Mouse (Mus musculus) olfactory bulb, adult 2 months (tissue): ENCODE measurements around the gene Foxk1. TPM values are rescaled to one million over a fixed set of nuclear protein-coding genes. Genes with fewer than 3 reads are reported as not detected.

Experiments used
- H3K27ac ChIP-seq: fragments of 200-500 bp; 2 replicates; pipeline ENCODE4 v1.5.1; 2012; ENCODE audit warnings: low read depth, low read length; ENCODE audit not compliant: insufficient read depth
- H3K4me1 ChIP-seq: fragments of 200-500 bp; 2 replicates; pipeline ENCODE4 v1.6.1; 2012; ENCODE audit warnings: low read length; ENCODE audit not compliant: control insufficient read depth, insufficient read depth
- H3K4me3 ChIP-seq: fragments of 200-500 bp; 2 replicates; pipeline ENCODE4 v1.5.1; 2012; ENCODE audit warnings: mild to moderate bottlenecking, low read depth, low read length, moderate library complexity; ENCODE audit not compliant: insufficient read depth
- CTCF ChIP-seq: fragments of 200-500 bp; IDR thresholded peaks from 2 replicates; pipeline ENCODE4 v1.5.1; 2012; ENCODE audit warnings: low read depth, mild to moderate bottlenecking, low read length, moderate library complexity; ENCODE audit not compliant: insufficient read depth
- POLR2A ChIP-seq: fragments of 200-500 bp; IDR thresholded peaks from 2 replicates; pipeline ENCODE4 v1.6.1; 2012; ENCODE audit warnings: mild to moderate bottlenecking, low read depth, low read length, moderate library complexity; ENCODE audit not compliant: insufficient read depth
- WGBS: fragments of 180-500 bp; shearing (Covaris S2); methylation state at CpG from one replicate; pipeline ENCODE4 v1.1.7; 2018; 5-methylcytosine and 5-hydroxymethylcytosine counted together
- polyA plus RNA-seq: library from polyadenylated mRNA; stranded (reverse); fragments of >200 nt; gene quantifications from 2 replicates; pipeline ENCODE4 v1.2.4, GENCODE M21; 2012; ENCODE audit warnings: low replicate concordance; ENCODE audit not compliant: missing spikeins, insufficient read depth, insufficient read length

The Foxk1 gene
- polyA plus RNA-seq, 1 experiment, result not detected

DNA sequence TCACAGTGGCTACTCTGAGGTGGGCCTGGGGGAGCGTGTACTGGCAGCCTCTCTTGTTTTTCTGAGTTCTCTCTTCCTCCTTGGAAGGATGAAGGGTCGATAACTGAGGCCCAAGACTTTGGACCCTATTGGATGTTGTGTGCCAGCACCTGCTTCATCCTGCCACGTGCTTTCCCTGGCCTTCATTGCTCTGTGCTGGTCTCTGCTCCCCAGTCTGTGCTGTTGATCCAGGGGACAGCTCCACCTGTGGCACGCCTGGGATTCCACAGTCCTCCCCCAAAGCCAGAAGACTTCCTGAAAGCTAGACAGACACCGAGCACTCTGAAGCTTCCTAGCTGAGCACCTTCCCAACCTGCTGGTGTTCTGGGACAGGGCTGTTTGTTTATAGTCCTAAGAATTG lies 20.6 kb downstream of the Foxk1 start:
- Histone ChIP-seq H3K4me3 (no peak overlapping the region), H3K4me1 (peaks cover 26% of the 10 kb centered on the region), H3K27ac (no peak overlapping the region)
- 94% methylated on average over 5 of the region's 5 CpGs for WGBS
- no peak for TF ChIP-seq POLR2A
- no peak for TF ChIP-seq CTCF

DNA sequence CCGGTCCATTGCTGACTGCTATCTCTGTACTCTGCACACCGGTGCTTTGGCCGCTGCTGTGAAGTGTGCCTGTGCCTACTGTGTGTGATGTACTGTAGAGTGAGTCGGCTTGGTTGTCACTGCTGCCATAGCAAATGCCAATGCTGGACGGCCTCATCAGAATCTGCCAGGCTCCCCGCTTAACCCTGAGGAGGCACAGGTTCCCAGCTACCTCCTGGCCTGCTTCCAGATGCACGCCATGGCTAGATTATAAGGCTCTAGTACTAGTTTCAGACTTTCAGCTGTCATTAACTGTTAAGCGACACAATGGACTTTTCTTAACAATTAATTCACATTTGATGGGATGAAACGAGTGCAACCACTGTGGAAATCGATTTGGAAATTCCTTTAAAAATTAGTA lies 21.8 kb downstream of the Foxk1 start:
- 85% methylated on average over 10 of the region's 10 CpGs for WGBS
- peaks cover 33% of the 10 kb centered on the region for H3K4me1 ChIP-seq
- H3K27ac ChIP-seq, result no peak overlapping the region
- no peak overlapping the region for H3K4me3 ChIP-seq
- TF ChIP-seq CTCF (no peak), POLR2A (no peak)

DNA sequence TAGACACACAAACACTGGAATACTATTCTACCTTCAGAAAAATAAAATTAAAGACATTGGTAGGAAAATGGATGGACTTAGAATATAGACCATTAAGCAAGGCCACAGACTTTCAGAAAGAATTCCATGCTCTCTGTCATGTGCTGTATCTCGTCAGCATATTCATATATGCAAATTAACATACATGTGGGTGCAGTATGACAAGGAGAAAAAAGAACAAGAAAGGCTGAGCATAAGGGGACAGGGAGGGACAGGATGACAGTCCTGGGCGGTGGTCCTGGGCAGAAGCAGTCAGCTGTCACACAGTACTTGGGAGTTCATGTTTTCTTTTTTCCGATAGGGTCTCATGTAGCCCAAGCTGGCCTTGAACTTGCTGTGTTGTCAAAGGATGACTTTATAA lies 22.4 kb downstream of the Foxk1 start:
- Histone ChIP-seq H3K4me3 (no peak overlapping the region), H3K27ac (no peak overlapping the region), H3K4me1 (peaks cover 36% of the 10 kb centered on the region)
- TF ChIP-seq POLR2A (no peak), CTCF (no peak)
- 64% methylated on average over 3 of the region's 3 CpGs for WGBS

DNA sequence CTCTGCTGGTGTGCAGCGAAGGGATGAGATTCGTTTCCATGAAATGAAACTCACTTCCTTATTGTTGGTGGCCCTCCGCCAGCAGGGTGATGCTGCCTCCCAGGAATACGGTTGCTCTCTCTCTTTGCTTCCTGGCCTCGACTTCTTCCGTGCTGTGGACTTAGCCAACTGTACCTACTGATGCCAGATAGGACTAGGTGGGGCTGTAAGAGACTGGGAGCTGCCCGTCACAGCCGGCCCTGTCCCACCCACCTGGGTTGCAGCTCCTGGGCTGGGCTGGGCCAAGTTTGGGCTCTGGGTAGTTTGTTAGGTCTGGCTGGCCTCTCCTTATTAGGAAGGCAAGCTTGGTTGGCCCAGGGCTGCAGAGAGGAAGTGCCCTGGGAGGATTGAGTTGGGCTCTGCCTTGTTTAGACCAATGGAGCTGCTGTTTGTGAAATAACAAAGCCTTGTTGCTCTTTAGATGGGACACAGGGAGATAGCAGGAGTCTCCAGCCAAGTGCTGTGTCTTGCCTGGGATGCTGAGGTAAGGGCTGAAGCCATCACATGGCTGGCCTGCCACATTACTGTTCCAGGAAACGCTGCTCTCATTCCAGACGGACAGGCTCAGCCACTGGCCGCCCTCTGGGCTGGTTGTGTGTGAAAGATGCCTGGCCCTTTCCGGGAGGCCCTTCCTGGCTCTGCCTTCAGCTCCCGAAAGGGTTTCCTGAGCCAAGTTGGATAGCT lies 23.5 kb downstream of the Foxk1 start:
- H3K27ac ChIP-seq, result no peak overlapping the region

DNA sequence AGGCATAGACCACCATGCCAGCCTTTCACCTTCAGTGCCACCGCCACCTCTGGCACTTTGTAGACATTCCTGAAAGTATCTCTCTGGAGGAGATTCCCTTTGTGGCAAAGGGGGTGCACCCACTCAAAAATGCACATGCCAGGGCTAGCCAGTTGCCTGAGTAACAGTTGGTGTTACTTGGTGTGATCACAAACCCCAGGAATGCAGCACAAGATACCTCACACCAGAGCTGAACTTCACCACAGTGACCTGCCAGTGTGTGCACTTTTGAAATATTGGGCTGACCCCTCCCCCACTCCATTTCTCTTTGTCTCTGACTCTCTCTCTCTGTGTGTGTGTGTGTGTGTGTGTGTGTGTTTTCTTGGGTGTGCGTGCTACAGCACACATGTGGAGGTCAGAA lies 25.2 kb downstream of the Foxk1 start:
- no peak overlapping the region for H3K27ac ChIP-seq
- TF ChIP-seq CTCF, result no peak
- TF ChIP-seq POLR2A, result no peak
- H3K4me1 ChIP-seq, result peaks cover 36% of the 10 kb centered on the region
- H3K4me3 ChIP-seq, result no peak overlapping the region
- 95% methylated on average over 2 of the region's 2 CpGs for WGBS

More for the DNA sequence above, 23.5 kb downstream of the Foxk1 start:
- Histone ChIP-seq H3K4me1 (peaks cover 31% of the 10 kb centered on the region), H3K4me3 (no peak overlapping the region)
- no peak for TF ChIP-seq CTCF
- no peak for TF ChIP-seq POLR2A
- 59% methylated on average over 13 of the region's 13 CpGs for WGBS

DNA sequence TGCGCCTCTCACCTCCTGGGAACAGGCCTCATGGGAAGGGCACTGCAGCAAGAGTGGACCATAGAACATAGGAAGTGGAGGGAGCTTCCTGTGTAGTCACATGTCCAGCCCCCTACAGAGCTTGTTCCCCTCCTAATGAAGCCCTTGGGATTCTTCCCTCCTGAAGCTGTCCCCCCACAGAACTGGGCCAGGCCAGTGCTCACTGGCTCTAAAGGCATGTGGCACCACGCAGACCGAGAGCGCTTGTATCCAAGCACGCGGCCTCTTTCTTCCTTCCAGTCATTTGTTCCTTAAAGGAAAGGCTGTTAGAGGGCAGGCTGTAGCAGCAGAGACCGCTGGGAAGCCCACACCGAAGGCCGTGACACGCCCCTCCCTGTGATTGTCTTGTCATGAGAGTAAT lies 26.6 kb downstream of the Foxk1 start:
- no peak overlapping the region for H3K4me3 ChIP-seq
- H3K27ac ChIP-seq, result no peak overlapping the region
- WGBS, result 72% methylated on average over 10 of the region's 10 CpGs
- TF ChIP-seq CTCF (no peak), POLR2A (no peak)
- peaks cover 49% of the 10 kb centered on the region for H3K4me1 ChIP-seq

DNA sequence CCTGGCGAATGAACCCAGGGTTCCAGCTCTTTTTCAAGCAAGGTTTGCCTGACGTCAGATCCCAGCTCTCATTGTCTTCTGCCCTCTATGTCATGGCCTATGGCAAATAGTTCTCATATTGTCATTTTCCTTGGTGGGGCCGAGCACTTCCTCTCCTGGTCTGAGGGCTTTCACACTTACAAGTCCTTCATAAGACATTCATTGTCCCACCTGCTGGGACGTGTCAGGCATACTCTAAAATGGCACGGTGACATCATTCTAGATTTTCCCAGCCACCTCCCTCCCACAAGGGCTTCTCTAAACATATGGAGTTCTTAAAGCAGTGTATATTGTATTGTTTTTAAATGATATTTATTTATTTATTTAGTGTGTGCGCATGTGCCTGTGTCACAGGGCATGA lies 27.4 kb downstream of the Foxk1 start:
- no peak overlapping the region for H3K27ac ChIP-seq
- WGBS, result 92% methylated on average over 6 of the region's 6 CpGs
- H3K4me3 ChIP-seq, result no peak overlapping the region
- peaks cover 57% of the 10 kb centered on the region for H3K4me1 ChIP-seq
- TF ChIP-seq POLR2A (no peak), CTCF (no peak)

DNA sequence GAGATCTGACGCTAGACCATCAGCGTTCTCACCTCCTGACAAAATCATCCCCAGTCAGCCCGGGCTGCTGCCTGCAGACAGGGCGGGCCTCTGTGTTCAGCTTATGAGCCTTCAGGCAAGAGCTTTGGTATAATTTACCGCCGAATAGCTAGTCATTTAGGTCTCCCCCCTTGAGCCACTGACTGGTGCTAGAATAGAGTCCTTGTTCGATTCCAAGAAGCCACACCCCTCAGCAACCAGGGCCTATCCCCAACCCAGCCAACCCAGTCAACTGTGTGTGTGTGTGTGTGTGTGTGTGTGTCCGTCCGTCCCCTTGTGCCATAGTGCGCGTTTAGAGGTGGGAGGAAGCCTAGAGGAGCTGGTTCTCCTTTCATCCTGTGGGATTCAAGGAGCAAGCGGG lies 29.7 kb downstream of the Foxk1 start:
- H3K4me3 ChIP-seq, result no peak overlapping the region
- peaks cover 51% of the 10 kb centered on the region for H3K4me1 ChIP-seq
- TF ChIP-seq CTCF (no peak), POLR2A (no peak)
- H3K27ac ChIP-seq, result no peak overlapping the region
- 65% methylated on average over 12 of the region's 12 CpGs for WGBS

DNA sequence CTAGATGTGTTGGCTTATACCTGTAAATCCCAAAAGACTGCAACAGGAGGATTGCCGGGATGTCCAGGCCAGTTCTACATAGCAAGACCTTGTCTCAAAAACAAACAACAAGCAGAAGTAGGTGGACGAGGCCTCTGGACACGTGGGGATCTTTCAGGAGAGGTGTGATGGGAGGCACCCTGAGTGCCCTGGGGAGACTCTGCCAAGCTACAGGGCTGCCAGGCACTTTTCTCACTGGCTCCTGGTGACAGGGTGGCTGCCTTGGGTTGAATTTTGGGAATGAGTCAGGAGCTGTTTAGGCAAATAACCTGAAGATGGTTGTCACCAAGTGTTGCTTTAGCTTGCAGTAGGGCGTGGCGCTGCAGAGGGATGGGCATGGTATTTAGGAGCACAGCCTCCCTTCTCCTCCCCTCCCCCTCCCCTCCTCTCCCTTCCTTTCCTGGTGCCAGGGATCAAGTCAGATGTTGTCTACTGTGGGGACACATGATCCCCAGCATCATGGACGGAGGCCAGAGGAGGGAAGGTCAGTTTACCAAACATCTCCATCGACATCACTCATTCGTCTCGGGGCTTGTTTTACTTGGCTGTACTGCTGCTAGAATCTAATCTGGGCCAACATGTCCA lies 30.6 kb downstream of the Foxk1 start:
- 74% methylated on average over 9 of the region's 9 CpGs for WGBS
- Histone ChIP-seq H3K4me3 (no peak overlapping the region), H3K4me1 (peaks cover 45% of the 10 kb centered on the region), H3K27ac (no peak overlapping the region)
- TF ChIP-seq CTCF (no peak), POLR2A (no peak)

DNA sequence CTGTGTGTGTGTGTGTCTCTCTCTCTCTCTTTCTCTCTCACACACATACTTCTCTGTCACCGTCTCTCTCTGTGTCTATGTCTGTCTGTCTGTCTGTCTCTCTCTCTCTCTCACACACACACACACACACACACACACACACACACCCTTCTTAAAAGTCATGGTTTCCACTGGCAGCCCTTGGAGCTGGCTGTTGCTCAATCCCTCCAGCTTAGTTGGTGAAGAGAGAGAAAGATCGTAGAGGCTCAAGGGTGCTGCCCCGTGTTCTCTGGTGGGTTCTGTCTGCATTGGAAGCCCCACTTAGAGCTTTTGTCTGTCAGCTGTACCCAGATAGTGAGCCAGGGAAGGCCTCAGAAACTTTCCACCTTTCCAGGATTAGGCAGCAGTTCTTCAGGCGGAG lies 31.4 kb downstream of the Foxk1 start:
- 83% methylated on average over 4 of the region's 4 CpGs for WGBS
- H3K4me3 ChIP-seq, result no peak overlapping the region
- H3K4me1 ChIP-seq, result peaks cover 42% of the 10 kb centered on the region
- TF ChIP-seq POLR2A (no peak), CTCF (no peak)
- no peak overlapping the region for H3K27ac ChIP-seq
